Mouse (Mus musculus): ENCODE data around the gene Rgl2. TPM values are rescaled to one million over a fixed set of nuclear protein-coding genes. Genes with fewer than 3 reads are reported as not detected.

The Rgl2 gene
- polyA plus RNA-seq, 1 experiment from 2014 or later, result 39.8 TPM

- peaks cover 13% of the 10 kb centered on the region for H3K36me3 ChIP-seq (ENCODE audit: control insufficient read depth, insufficient read depth, low read length)
- H3K9me3 ChIP-seq (ENCODE audit: control insufficient read depth, low read depth, low read length), result no peaks in the 10 kb centered on the region
- no peaks in the 10 kb centered on the region for H3K4me1 ChIP-seq (ENCODE audit: control insufficient read depth, insufficient read depth, low read length)
- no peak overlapping the region for H3K9ac ChIP-seq (replicated peaks; ENCODE audit: low read depth, low read length)
- no peak overlapping the region for H3K27ac ChIP-seq (ENCODE audit: low read length)
- H3K4me3 ChIP-seq (ENCODE audit: low read depth, low read length), result no peak overlapping the region
- H3K4me2 ChIP-seq (replicated peaks; ENCODE audit: low read depth, low read length), result no peak overlapping the region
- WGBS, result 92% methylated on average over 7 of the region's 7 CpGs
- ATAC-seq (ENCODE audit: insufficient number of reproducible peaks, insufficient read depth, low FRiP score, low read depth), result no peak
- H3K27me3 ChIP-seq (ENCODE audit: control insufficient read depth, insufficient read depth, low read length), result no peaks in the 10 kb centered on the region
These were observed 33.5 kb downstream of the Rgl2 start for GRCm38 (mm10) chr17:33962876-33963275.

GRCm38 (mm10) chr17:33965082-33965845 is 35.9 kb downstream of the Rgl2 start:
- H3K27ac ChIP-seq (ENCODE audit: low read length), result no peak overlapping the region
- H3K27me3 ChIP-seq (ENCODE audit: control insufficient read depth, insufficient read depth, low read length), result no peaks in the 10 kb centered on the region
- ATAC-seq (ENCODE audit: insufficient number of reproducible peaks, insufficient read depth, low FRiP score, low read depth), result no peak
- no peak overlapping the region for H3K4me3 ChIP-seq (ENCODE audit: low read depth, low read length)
- no peaks in the 10 kb centered on the region for H3K4me1 ChIP-seq (ENCODE audit: control insufficient read depth, insufficient read depth, low read length)
- H3K9me3 ChIP-seq (ENCODE audit: control insufficient read depth, low read depth, low read length), result no peaks in the 10 kb centered on the region
- 93% methylated on average over 17 of the region's 17 CpGs for WGBS
- peaks cover 5% of the 10 kb centered on the region for H3K36me3 ChIP-seq (ENCODE audit: control insufficient read depth, insufficient read depth, low read length)
- no peak overlapping the region for H3K9ac ChIP-seq (replicated peaks; ENCODE audit: low read depth, low read length)
- no peak overlapping the region for H3K4me2 ChIP-seq (replicated peaks; ENCODE audit: low read depth, low read length)

- Histone ChIP-seq H3K4me1 (ENCODE audit: control insufficient read depth, insufficient read depth, low read length) (no peaks in the 10 kb centered on the region), H3K9ac (replicated peaks; ENCODE audit: low read depth, low read length) (no peak overlapping the region), H3K36me3 (ENCODE audit: control insufficient read depth, insufficient read depth, low read length) (peaks cover 5% of the 10 kb centered on the region), H3K4me3 (ENCODE audit: low read depth, low read length) (no peak overlapping the region), H3K9me3 (ENCODE audit: control insufficient read depth, low read depth, low read length) (no peaks in the 10 kb centered on the region), H3K27ac (ENCODE audit: low read length) (no peak overlapping the region), H3K4me2 (replicated peaks; ENCODE audit: low read depth, low read length) (no peak overlapping the region), H3K27me3 (ENCODE audit: control insufficient read depth, insufficient read depth, low read length) (no peaks in the 10 kb centered on the region)
- 85% methylated on average over 16 of the region's 16 CpGs for WGBS
- no peak for ATAC-seq (ENCODE audit: insufficient number of reproducible peaks, insufficient read depth, low FRiP score, low read depth)
These were observed 36.7 kb downstream of the Rgl2 start for GRCm38 (mm10) chr17:33965846-33966550.

GRCm38 (mm10) chr17:33968489-33968888 is 39.1 kb downstream of the Rgl2 start:
- Histone ChIP-seq H3K27me3 (ENCODE audit: control insufficient read depth, insufficient read depth, low read length) (no peaks in the 10 kb centered on the region), H3K4me1 (ENCODE audit: control insufficient read depth, insufficient read depth, low read length) (no peaks in the 10 kb centered on the region), H3K4me2 (replicated peaks; ENCODE audit: low read depth, low read length) (no peak overlapping the region), H3K4me3 (ENCODE audit: low read depth, low read length) (no peak overlapping the region), H3K27ac (ENCODE audit: low read length) (no peak overlapping the region), H3K36me3 (ENCODE audit: control insufficient read depth, insufficient read depth, low read length) (peaks cover 5% of the 10 kb centered on the region; the same call in 1 of the 2 replicates), H3K9ac (replicated peaks; ENCODE audit: low read depth, low read length) (no peak overlapping the region), H3K9me3 (ENCODE audit: control insufficient read depth, low read depth, low read length) (no peaks in the 10 kb centered on the region)
- no peak for ATAC-seq (ENCODE audit: insufficient number of reproducible peaks, insufficient read depth, low FRiP score, low read depth)
- WGBS, result 3% methylated on average over 9 of the region's 9 CpGs

- WGBS, result 34% methylated on average over 5 of the region's 5 CpGs
- no peaks in the 10 kb centered on the region for H3K27me3 ChIP-seq (ENCODE audit: control insufficient read depth, insufficient read depth, low read length)
- no peaks in the 10 kb centered on the region for H3K9me3 ChIP-seq (ENCODE audit: control insufficient read depth, low read depth, low read length)
- H3K36me3 ChIP-seq (ENCODE audit: control insufficient read depth, insufficient read depth, low read length), result peaks cover 5% of the 10 kb centered on the region; the same call in 1 of the 2 replicates
- no peak overlapping the region for H3K4me3 ChIP-seq (ENCODE audit: low read depth, low read length)
- no peak overlapping the region for H3K4me2 ChIP-seq (replicated peaks; ENCODE audit: low read depth, low read length)
- H3K4me1 ChIP-seq (ENCODE audit: control insufficient read depth, insufficient read depth, low read length), result no peaks in the 10 kb centered on the region
- no peak overlapping the region for H3K27ac ChIP-seq (ENCODE audit: low read length)
- H3K9ac ChIP-seq (replicated peaks; ENCODE audit: low read depth, low read length), result no peak overlapping the region
- ATAC-seq (ENCODE audit: insufficient number of reproducible peaks, insufficient read depth, low FRiP score, low read depth), result no peak
These were observed 39.6 kb downstream of the Rgl2 start for GRCm38 (mm10) chr17:33968927-33969326.

GRCm38 (mm10) chr17:33969394-33969793 is 40.1 kb downstream of the Rgl2 start:
- H3K36me3 ChIP-seq (ENCODE audit: control insufficient read depth, insufficient read depth, low read length), result peaks cover 5% of the 10 kb centered on the region; the same call in 1 of the 2 replicates
- no peak overlapping the region for H3K4me2 ChIP-seq (replicated peaks; ENCODE audit: low read depth, low read length)
- no peak overlapping the region for H3K9ac ChIP-seq (replicated peaks; ENCODE audit: low read depth, low read length)
- H3K27me3 ChIP-seq (ENCODE audit: control insufficient read depth, insufficient read depth, low read length), result no peaks in the 10 kb centered on the region
- no peaks in the 10 kb centered on the region for H3K9me3 ChIP-seq (ENCODE audit: control insufficient read depth, low read depth, low read length)
- ATAC-seq (ENCODE audit: insufficient number of reproducible peaks, insufficient read depth, low FRiP score, low read depth), result no peak
- no peak overlapping the region for H3K4me3 ChIP-seq (ENCODE audit: low read depth, low read length)
- no peaks in the 10 kb centered on the region for H3K4me1 ChIP-seq (ENCODE audit: control insufficient read depth, insufficient read depth, low read length)
- H3K27ac ChIP-seq (ENCODE audit: low read length), result no peak overlapping the region
- WGBS, result 76% methylated on average over 4 of the region's 4 CpGs

GRCm38 (mm10) chr17:33972691-33973090 is 43.3 kb downstream of the Rgl2 start:
- no peaks in the 10 kb centered on the region for H3K9me3 ChIP-seq (ENCODE audit: control insufficient read depth, low read depth, low read length)
- H3K27me3 ChIP-seq (ENCODE audit: control insufficient read depth, insufficient read depth, low read length), result peaks cover 2% of the 10 kb centered on the region
- no peaks in the 10 kb centered on the region for H3K36me3 ChIP-seq (ENCODE audit: control insufficient read depth, insufficient read depth, low read length)
- H3K4me1 ChIP-seq (ENCODE audit: control insufficient read depth, insufficient read depth, low read length), result no peaks in the 10 kb centered on the region
- 7% methylated on average over 1 of the region's 1 CpGs for WGBS
- no peak overlapping the region for H3K27ac ChIP-seq (ENCODE audit: low read length)
- ATAC-seq (ENCODE audit: insufficient number of reproducible peaks, insufficient read depth, low FRiP score, low read depth), result no peak
- no peak overlapping the region for H3K4me2 ChIP-seq (replicated peaks; ENCODE audit: low read depth, low read length)
- H3K4me3 ChIP-seq (ENCODE audit: low read depth, low read length), result no peak overlapping the region
- no peak overlapping the region for H3K9ac ChIP-seq (replicated peaks; ENCODE audit: low read depth, low read length)

- no peak for ATAC-seq (ENCODE audit: insufficient number of reproducible peaks, insufficient read depth, low FRiP score, low read depth)
- Histone ChIP-seq H3K9ac (replicated peaks; ENCODE audit: low read depth, low read length) (no peak overlapping the region), H3K4me3 (ENCODE audit: low read depth, low read length) (no peak overlapping the region), H3K36me3 (ENCODE audit: control insufficient read depth, insufficient read depth, low read length) (no peaks in the 10 kb centered on the region), H3K27me3 (ENCODE audit: control insufficient read depth, insufficient read depth, low read length) (peaks cover 11% of the 10 kb centered on the region), H3K4me2 (replicated peaks; ENCODE audit: low read depth, low read length) (no peak overlapping the region), H3K27ac (ENCODE audit: low read length) (no peak overlapping the region), H3K9me3 (ENCODE audit: control insufficient read depth, low read depth, low read length) (no peaks in the 10 kb centered on the region), H3K4me1 (ENCODE audit: control insufficient read depth, insufficient read depth, low read length) (peaks cover 4% of the 10 kb centered on the region; the same call in 1 of the 2 replicates)
- 52% methylated on average over 3 of the region's 3 CpGs for WGBS
These were observed 44.2 kb downstream of the Rgl2 start for GRCm38 (mm10) chr17:33973572-33973971.
